8 mouse cellular contexts compared by ENCODE assay signal in genomic region chr6:86404996-86405395, GRCm38 (mm10). TPM values are rescaled to one million over a fixed set of nuclear protein-coding genes. Genes with fewer than 3 reads are reported as not detected.
DNase-seq lines count a peak whose midpoint lies in the region; ATAC-seq and TF ChIP-seq lines count a peak whose summit lies in the region.

No protein-coding gene starts in this region.

- H3K4me3 ChIP-seq in testis, adult 2 months (ENCODE audit: control insufficient read depth, low read depth, low read length): peak overlapping the region; percentile 90
- H3K4me3 ChIP-seq in intestine, embryonic 14.5 days (ENCODE audit: low read depth, low read length): peak overlapping the region; percentile 92
- peak overlapping the region; percentile 81 for H3K4me3 ChIP-seq in neural tube, embryonic 12.5 days

- peak overlapping the region; percentile 61 for H3K4me2 ChIP-seq in intestine, embryonic 14.5 days (ENCODE audit: low read length)
- peak overlapping the region; percentile 71 for H3K4me2 ChIP-seq in neural tube, embryonic 12.5 days (replicated peaks)

- H3K9me3 ChIP-seq in intestine, embryonic 14.5 days (ENCODE audit: control insufficient read depth, low read length): no peaks in the 10 kb centered on the region
- no peaks in the 10 kb centered on the region for H3K9me3 ChIP-seq in neural tube, embryonic 12.5 days

- no peak for TF ChIP-seq POLR2A in testis, adult 2 months (IDR thresholded peaks at IDR 0.05; ENCODE audit: control insufficient read depth, low read depth, low read length)

- TF ChIP-seq CTCF in testis, adult 2 months (IDR thresholded peaks at IDR 0.05; ENCODE audit: control insufficient read depth, insufficient read depth, insufficient replicate concordance, low read depth, low read length): no peak

- no peak for DNase-seq in testis, postnatal 14 days (ENCODE audit: low spot score)
- peak; percentile 46 for DNase-seq in embryo, embryonic 11 days
- no peak for DNase-seq in intestine, embryonic 14.5 days (ENCODE audit: low spot score)
- no peak for DNase-seq in yolk sac, embryonic 10.5 days (ENCODE audit: low spot score)

- H3K36me3 ChIP-seq in testis, adult 2 months (ENCODE audit: control insufficient read depth, insufficient read depth, low read length): 0 out of 2 replicates have a peak, but pooled peaks cover 1% of the 10 kb centered on the region
- H3K36me3 ChIP-seq in intestine, embryonic 14.5 days (ENCODE audit: control insufficient read depth, insufficient read depth, low read length): peaks cover 28% of the 10 kb centered on the region
- peaks cover 2% of the 10 kb centered on the region; the same call in 1 of the 2 replicates for H3K36me3 ChIP-seq in neural tube, embryonic 12.5 days

- no peak for ATAC-seq in intestine, embryonic 14.5 days (replicated peaks; ENCODE audit: low FRiP score, low TSS enrichment, low read depth)
- no peak for ATAC-seq in neural tube, embryonic 12.5 days (ENCODE audit: low FRiP score, low read depth)
- ATAC-seq in frontal cortex, adult (ENCODE audit: low TSS enrichment): no peak
- ATAC-seq in megakaryocyte-erythroid progenitor cell, adult 5-6 weeks (replicated peaks; ENCODE audit: low FRiP score, low TSS enrichment, poor library complexity, severe bottlenecking): no peak

- no peaks in the 10 kb centered on the region; the same call in 1 of the 2 replicates for H3K4me1 ChIP-seq in testis, adult 2 months (ENCODE audit: control insufficient read depth, insufficient read depth, low read length)
- H3K4me1 ChIP-seq in intestine, embryonic 14.5 days (replicated peaks; ENCODE audit: control insufficient read depth, insufficient read depth, low read length): peaks cover 12% of the 10 kb centered on the region
- H3K4me1 ChIP-seq in neural tube, embryonic 12.5 days: peaks cover 11% of the 10 kb centered on the region

- peak overlapping the region; percentile 5; the same call in 1 of the 2 replicates for H3K27ac ChIP-seq in testis, adult 2 months (ENCODE audit: control insufficient read depth, insufficient read depth, low read depth, low read length)
- H3K27ac ChIP-seq in intestine, embryonic 14.5 days (ENCODE audit: low read depth): peak overlapping the region; percentile 100
- peak overlapping the region; percentile 99; the same call in 1 of the 2 replicates for H3K27ac ChIP-seq in neural tube, embryonic 12.5 days

- WGBS in intestine, embryonic 14.5 days: under 1% methylated on average over 11 of the region's 11 CpGs
- WGBS in neural tube, embryonic 12.5 days: under 1% methylated on average over 11 of the region's 11 CpGs

- H3K9ac ChIP-seq in intestine, embryonic 14.5 days (ENCODE audit: low read length): peak overlapping the region; percentile 99
- peak overlapping the region; percentile 97 for H3K9ac ChIP-seq in neural tube, embryonic 12.5 days

- no peaks in the 10 kb centered on the region for H3K27me3 ChIP-seq in testis, adult 2 months (ENCODE audit: control insufficient read depth, insufficient read depth, low read length)
- H3K27me3 ChIP-seq in intestine, embryonic 14.5 days (replicated peaks; ENCODE audit: control insufficient read depth, insufficient read depth, low read length): no peaks in the 10 kb centered on the region
- no peaks in the 10 kb centered on the region for H3K27me3 ChIP-seq in neural tube, embryonic 12.5 days (replicated peaks)

RNA-seq across cellular contexts. Expression of gene Tia1, which starts 1.0 kb away (rescaled TPM):
- 9.0 and 9.7 TPM in 2 replicates for polyA plus RNA-seq in testis, adult 2 months (2012; rRNA removed)
- 184 and 216 TPM in 2 replicates for polyA plus RNA-seq in intestine, embryonic 14.5 days (2014; fragmentation: Nextera tagmentation; extraction: Ambion mirVana)
- polyA plus RNA-seq in neural tube, embryonic 12.5 days (2016; fragmentation: Nextera tagmentation; extraction: Ambion mirVana): 333 and 353 TPM in 2 replicates
- total RNA-seq in megakaryocyte-erythroid progenitor cell, adult 5-6 weeks (2014; fragmentation: Nextera tagmentation): 92.4 and 94.8 TPM in 2 replicates
- 42.8 and 85.8 TPM in 2 replicates for total RNA-seq in megakaryocyte-erythroid progenitor cell, adult 5-6 weeks (2017)

RNA-seq across cellular contexts. Expression of gene Pcyox1, which starts 8.0 kb away (rescaled TPM):
- polyA plus RNA-seq in testis, adult 2 months (2012; rRNA removed): 4.8 and 5.0 TPM in 2 replicates
- 81.6 and 87.9 TPM in 2 replicates for polyA plus RNA-seq in intestine, embryonic 14.5 days (2014; fragmentation: Nextera tagmentation; extraction: Ambion mirVana)
- 121 and 123 TPM in 2 replicates for polyA plus RNA-seq in neural tube, embryonic 12.5 days (2016; fragmentation: Nextera tagmentation; extraction: Ambion mirVana)
- 14.1 and 15.5 TPM in 2 replicates for total RNA-seq in megakaryocyte-erythroid progenitor cell, adult 5-6 weeks (2014; fragmentation: Nextera tagmentation)
- 34.3 and 40.4 TPM in 2 replicates for total RNA-seq in megakaryocyte-erythroid progenitor cell, adult 5-6 weeks (2017)

RNA-seq across cellular contexts. Expression of gene Gm44790, which starts 21.5 kb away (rescaled TPM):
- polyA plus RNA-seq in testis, adult 2 months (2012; rRNA removed): 2.8 and 3.1 TPM in 2 replicates
- polyA plus RNA-seq in intestine, embryonic 14.5 days (2014; fragmentation: Nextera tagmentation; extraction: Ambion mirVana): not detected in 2 replicates
- polyA plus RNA-seq in neural tube, embryonic 12.5 days (2016; fragmentation: Nextera tagmentation; extraction: Ambion mirVana): 0.37 TPM in 1 of 2 replicates, not detected in the other
- total RNA-seq in megakaryocyte-erythroid progenitor cell, adult 5-6 weeks (2014; fragmentation: Nextera tagmentation): not detected in 2 replicates
- total RNA-seq in megakaryocyte-erythroid progenitor cell, adult 5-6 weeks (2017): 4.9 TPM in 1 of 2 replicates, not detected in the other

RNA-seq across cellular contexts. Expression of gene C87436, which starts 33.2 kb away (rescaled TPM):
- polyA plus RNA-seq in testis, adult 2 months (2012; rRNA removed): 77.1 and 82.3 TPM in 2 replicates
- 21.4 and 26.5 TPM in 2 replicates for polyA plus RNA-seq in intestine, embryonic 14.5 days (2014; fragmentation: Nextera tagmentation; extraction: Ambion mirVana)
- polyA plus RNA-seq in neural tube, embryonic 12.5 days (2016; fragmentation: Nextera tagmentation; extraction: Ambion mirVana): 25.1 and 27.8 TPM in 2 replicates
- 29.8 and 33.8 TPM in 2 replicates for total RNA-seq in megakaryocyte-erythroid progenitor cell, adult 5-6 weeks (2014; fragmentation: Nextera tagmentation)
- 12.4 and 21.9 TPM in 2 replicates for total RNA-seq in megakaryocyte-erythroid progenitor cell, adult 5-6 weeks (2017)

RNA-seq across cellular contexts. Expression of gene Snrpg, which starts 33.9 kb away (rescaled TPM):
- polyA plus RNA-seq in testis, adult 2 months (2012; rRNA removed): 68.3 and 87.3 TPM in 2 replicates
- 787 and 872 TPM in 2 replicates for polyA plus RNA-seq in intestine, embryonic 14.5 days (2014; fragmentation: Nextera tagmentation; extraction: Ambion mirVana)
- 483 and 530 TPM in 2 replicates for polyA plus RNA-seq in neural tube, embryonic 12.5 days (2016; fragmentation: Nextera tagmentation; extraction: Ambion mirVana)
- total RNA-seq in megakaryocyte-erythroid progenitor cell, adult 5-6 weeks (2014; fragmentation: Nextera tagmentation): 665 and 676 TPM in 2 replicates
- 44.6 and 66.9 TPM in 2 replicates for total RNA-seq in megakaryocyte-erythroid progenitor cell, adult 5-6 weeks (2017)

Comparison
In these comparisons a context has a peak if more than half of its experiments do, and no peak if none do; other contexts are left out.
1. H3K27ac ChIP-seq: peak in every context shown above with its lines; median percentile 100 in intestine, embryonic 14.5 days; 99 in neural tube, embryonic 12.5 days; 5 in testis, adult 2 months.
2. RNA of gene Tia1, which starts 1.0 kb away (polyA plus RNA-seq): 333 to 353 TPM in neural tube, embryonic 12.5 days and 184 to 216 TPM in intestine, embryonic 14.5 days; 9.0 to 9.7 TPM in testis, adult 2 months; every median in the first group is over 10 times any median in the second.
3. RNA of gene Pcyox1, which starts 8.0 kb away (polyA plus RNA-seq): 121 to 123 TPM in neural tube, embryonic 12.5 days and 81.6 to 87.9 TPM in intestine, embryonic 14.5 days; 4.8 to 5.0 TPM in testis, adult 2 months; every median in the first group is over 10 times any median in the second.
4. Peak in every context shown above with its lines, with median percentiles within 50 percentile points of each other: H3K4me3 ChIP-seq.